Mouse (Mus musculus): ENCODE measurements at regions not wholly inside any gene's neighbourhood (a gene's known extent, or its start where the extent isn't known, plus 50 kb on each side); places are given as distances from the start of the nearest gene placed in this dataset.

DNA sequence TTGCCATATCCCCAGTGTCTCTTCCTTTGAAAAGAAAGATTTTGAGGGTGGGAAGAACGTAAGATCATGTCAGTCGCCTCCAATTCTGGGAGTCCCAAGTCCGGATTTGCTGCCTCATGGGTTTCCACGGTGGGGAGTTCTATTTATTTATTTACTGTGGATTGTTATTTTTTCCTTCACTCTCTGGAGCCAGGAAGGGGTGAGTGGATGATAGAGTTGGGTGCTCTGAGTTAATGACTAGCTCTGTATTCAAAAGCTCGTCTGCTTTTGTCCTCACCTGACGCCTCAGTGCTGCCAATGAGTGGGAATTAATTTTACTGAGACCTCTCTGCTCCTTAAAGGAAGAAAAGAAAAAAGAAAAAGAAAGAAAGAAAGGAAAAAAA, 551.8 kb upstream of the Btbd3 start:
- DNase-seq, result no peak

DNA sequence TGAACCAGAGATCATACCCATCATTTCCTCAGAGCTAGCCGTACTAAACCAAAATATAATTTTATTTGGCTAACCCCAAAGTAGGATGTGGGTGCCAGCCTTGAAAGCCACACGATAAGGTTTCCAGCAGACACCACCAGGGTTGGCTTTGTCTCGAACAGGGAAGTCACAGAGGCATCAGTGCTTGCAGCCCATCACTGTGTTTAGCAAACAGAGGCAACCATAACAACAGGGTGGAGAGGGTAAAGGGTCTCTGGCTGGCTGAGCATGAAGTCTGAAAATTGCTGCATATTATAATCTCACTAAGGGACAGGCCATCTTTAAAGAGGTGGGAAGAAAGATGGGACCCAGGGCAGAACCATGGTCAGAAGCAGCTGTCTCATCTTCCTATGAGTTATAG, 552.3 kb upstream of the Btbd3 start:
- no peak for DNase-seq

DNA sequence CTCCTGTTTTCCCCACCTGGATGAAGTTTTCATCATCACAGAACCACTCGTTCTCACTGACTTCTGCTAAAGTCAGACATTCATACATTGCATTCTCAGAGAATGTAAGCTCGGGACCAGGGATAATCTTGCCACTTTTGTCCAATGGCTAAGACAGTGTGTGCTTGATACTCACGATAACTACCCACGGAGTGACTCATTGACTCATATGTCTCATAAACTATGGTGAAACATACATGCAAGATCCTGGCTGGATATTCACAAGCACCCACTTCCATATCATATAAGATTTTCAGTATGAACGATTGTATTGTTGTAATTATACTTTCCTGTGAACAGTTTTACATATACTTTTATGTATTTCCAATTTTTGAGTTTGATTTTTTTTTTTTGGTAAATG, 560.5 kb upstream of the Btbd3 start:
- DNase-seq, result no peak

- no peak for DNase-seq
These were observed 562.3 kb upstream of the Btbd3 start for GRCm38 (mm10) chr2:137694020-137694419.

DNA sequence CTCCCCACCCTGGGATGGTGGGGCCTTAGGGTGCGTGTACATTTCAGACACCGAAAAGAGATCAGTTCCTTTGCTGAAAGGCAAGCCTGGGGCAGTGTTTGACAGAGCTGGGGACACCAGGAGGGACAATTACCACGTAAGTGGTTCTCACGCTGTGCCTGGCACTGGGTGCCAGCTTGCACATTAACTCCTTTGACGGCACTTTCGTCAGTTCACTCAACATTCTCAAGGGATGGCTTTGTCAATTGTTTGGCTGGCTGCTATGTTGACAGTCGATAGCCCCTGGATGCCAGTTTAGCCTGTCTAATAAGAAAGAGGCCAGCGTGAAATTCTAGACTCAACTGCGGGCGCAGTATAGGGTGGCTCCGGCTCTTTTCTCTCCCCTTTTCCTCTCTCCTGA, 569.2 kb upstream of the Btbd3 start:
- DNase-seq, result no peak

DNA sequence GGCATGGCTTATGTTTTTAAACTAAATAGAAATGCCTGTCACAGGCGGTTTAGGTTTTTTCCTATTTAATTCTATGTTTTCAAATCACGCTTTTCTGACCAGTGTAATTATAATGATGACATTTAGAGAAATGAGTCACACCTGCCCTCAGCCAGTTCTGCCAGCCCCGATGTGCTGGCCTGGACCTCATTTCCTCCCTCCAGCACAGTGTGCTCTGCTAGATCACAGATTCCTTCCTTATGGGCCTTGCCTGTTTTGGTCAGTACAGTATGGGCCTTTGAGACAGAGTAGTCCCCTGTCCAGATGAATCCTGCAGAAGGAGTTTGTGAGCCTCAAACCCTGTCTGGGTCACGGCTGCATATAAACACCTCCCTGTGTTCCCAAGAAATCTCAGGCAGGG, 569.6 kb upstream of the Btbd3 start:
- no peak for DNase-seq

- DNase-seq, result no peak
These were observed 565.3 kb upstream of the Jag1 start for GRCm38 (mm10) chr2:137681762-137682161.

GRCm38 (mm10) chr2:137663171-137663570, 546.7 kb upstream of the Jag1 start:
- DNase-seq, result no peak

DNA sequence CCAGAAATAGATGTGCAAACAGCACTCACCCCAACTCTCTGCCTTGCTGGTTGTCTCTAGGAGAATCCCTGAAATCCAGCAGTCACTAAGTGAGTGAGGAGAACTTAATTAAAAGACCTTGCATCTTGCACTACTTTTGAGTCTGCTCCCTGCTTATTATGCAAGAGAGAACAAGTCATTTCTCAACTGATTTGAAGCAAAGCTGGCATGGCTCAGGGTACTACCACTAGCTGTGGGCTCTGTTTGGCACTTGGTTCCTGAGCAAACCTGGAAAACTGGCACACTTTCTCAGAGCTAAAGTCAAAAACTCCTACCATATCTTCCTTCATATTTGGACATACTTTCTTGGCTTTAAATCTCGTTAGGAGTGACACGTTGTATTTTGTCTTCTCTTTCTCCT, 545.8 kb upstream of the Jag1 start:
- no peak for DNase-seq

GRCm38 (mm10) chr2:137660449-137660848, 544.0 kb upstream of the Jag1 start:
- no peak for DNase-seq

DNA sequence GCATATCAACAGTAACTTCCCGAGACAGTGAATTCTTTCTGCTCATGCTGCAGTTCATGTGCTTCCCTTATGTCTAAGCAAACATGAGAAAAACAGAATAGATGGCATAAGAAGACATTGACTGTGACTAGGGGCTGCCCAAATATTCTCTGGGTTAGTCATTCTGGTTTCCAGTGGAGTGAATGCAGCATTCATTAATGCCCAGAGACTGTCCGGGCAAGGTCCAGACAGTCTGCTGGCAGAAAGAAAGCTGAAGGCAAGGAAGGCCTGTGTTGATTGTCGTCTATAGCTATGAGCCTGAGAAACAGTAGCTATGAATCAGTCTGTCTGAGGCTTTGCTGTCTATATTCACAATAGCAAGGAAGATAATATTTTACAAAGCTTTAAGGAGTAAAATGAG, 537.9 kb upstream of the Jag1 start:
- no peak for DNase-seq

- DNase-seq, result no peak
These were observed 527.7 kb upstream of the Jag1 start for GRCm38 (mm10) chr2:137644160-137644559.

DNA sequence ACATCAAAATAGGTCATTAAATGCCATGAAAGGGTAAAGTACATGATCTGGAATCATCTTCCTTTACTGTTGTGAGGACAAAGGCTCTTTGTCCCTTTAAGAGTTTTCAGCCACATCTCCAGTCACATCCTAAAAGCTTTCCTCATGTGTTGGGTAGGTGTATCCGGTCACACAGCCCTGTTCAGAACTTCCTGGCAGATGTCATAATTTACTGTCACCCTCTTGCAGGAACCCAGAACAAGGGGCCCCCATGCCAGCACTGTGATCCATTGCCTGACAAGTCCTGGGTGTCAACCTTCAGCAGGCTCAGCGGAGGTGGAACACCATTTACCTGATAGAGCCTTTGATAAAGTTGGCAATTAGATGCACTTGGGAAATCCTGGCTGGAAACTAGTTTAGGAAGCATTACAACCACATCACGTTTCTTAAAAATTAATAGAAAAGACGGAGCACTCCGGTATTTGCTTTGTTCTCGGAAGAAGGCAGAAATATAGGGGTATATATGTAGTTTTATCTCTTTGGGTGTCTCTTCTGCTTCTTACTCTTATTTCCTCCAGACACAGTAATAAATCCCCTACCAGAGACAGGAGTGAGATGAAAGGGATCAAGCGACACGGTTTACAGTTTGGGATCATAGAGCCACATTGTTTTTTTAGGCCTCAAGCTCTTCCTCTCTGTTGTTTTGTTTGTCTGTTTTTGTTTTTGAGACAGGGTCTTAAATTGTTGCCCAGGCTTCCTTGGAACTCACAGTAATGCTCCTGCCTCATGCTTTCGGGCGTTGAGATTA, 527.0 kb upstream of the Jag1 start:
- DNase-seq, result no peak

DNA sequence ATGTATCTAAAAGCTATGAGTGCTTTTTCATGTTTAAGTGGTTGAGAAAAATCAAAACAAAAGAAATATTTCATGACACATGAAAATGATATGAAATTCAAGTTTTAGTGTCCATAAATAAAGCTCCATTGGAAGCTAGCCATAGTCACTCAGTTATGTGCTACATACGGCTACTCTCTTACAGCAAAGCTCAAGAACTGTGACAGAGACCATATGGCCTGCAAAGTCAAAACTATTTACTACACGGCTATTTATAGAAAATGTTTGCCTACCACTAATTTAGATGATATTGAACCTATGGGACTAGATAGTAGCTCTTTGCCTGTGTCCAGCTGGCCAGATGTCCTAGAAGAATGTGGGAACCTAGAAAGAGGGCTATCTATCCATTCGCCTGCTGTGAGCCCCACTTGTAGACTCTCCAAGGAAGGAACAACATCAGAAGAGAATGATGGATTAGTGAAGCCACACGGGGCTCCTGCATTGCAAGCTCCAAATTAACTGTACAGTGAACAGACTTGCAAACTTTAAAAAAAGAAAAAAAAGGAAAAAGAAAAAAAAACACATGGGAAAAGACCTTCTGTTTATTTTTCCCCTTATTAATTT, 518.7 kb upstream of the Jag1 start:
- no peak for DNase-seq

GRCm38 (mm10) chr2:137616637-137617036, 500.2 kb upstream of the Jag1 start:
- DNase-seq, result no peak

DNA sequence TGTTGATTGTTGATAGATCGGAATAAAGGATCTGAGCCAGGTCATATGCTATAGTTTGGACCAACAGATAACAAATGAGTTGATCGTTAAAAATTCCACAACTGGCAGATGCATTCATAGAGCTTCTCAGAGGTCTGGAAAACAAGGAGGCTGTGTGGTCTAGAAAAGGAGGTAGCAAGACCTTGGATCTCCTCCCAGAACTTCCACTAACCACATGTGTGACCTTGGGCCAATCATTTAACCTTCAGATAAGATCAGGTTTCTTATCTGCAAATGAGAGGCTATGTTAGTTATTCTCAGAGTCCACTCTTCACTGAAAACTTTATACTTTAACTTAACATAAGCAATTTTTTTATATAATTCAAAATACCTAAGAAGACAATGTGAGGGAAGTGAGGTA, 497.3 kb upstream of the Jag1 start:
- no peak for DNase-seq

DNA sequence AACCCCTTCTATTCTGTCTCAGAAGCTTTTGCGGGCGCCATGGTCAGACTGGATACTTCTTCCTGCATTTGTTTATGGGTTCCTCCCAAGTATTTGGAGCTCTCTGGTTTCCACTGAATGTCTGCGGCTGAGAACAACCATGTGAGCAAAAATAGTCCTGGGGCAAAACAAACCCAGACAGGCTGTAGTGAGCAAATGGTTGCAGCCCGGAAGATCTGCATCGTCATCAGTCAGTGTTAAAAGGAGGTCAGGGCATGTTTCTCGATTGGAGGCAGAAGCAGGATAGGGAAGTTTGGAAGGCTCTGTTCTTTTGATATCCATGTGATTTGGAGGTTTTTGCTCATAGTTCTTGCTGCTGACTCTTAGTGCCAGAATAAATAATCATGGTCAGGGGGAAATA, 492.1 kb upstream of the Jag1 start:
- no peak for DNase-seq

GRCm38 (mm10) chr2:137598136-137598535, 481.7 kb upstream of the Jag1 start:
- DNase-seq, result no peak

GRCm38 (mm10) chr2:137594509-137594908, 478.1 kb upstream of the Jag1 start:
- no peak for DNase-seq

DNA sequence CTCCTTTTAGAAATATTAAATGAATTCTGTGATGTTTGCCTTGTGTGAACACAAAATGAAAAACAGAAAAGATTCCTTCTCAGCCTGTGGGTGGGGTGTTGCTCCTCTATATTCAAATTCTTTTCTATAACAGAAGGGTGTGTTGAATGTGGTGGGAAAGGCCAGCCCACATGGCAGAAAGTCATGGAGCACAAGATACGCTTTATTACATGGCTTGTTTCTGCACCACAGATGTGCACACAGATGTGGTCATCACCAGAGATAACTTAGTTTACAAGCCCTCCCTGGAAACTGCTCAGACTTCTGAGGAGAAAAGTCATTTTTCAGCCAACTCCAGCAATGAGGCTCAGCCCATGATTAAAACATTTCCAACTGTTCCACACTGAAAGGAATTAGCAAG, 475.1 kb upstream of the Jag1 start:
- DNase-seq, result no peak

GRCm38 (mm10) chr2:137581491-137581890, 465.0 kb upstream of the Jag1 start:
- no peak for DNase-seq

DNA sequence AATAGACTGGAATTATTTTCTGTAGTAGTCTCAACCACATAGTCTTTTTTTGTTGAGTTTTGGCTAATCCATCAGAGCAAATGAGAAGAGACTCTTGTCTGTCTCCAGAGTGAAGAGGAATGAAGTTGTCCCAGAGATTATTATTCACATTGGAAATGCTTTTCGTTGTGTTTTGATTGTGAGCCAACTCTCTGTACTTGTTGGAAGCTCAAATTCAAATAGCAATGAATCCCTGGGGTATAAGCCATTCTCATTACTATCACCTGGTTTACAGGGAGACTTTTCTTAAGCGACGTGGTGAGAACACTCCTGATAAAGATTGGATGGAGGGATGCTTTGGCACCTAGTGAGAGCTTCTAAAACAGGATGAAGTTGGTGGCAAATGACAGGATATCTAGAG, 459.3 kb upstream of the Jag1 start:
- DNase-seq, result no peak

- DNase-seq, result no peak
These were observed 458.5 kb upstream of the Jag1 start for GRCm38 (mm10) chr2:137574845-137575449.

DNA sequence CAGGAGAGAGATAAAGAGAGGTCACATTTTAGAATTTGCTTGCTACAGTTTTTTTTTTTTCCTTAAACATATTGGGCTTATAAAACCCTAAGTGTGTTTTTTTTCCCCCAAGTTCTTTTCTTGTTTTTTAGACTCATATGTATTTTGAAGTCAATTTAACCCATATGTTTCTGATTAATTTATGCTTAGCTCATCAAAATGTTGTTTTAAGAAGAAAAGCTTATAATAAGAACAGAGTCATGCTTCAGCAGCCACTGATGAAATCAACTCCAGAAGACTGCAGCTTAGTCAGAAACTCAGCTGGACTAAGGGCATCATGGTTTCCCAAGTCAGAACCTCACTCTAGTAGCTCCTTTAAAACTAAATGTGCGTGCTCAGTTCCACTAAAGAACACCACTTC, 454.7 kb upstream of the Jag1 start:
- DNase-seq, result no peak

DNA sequence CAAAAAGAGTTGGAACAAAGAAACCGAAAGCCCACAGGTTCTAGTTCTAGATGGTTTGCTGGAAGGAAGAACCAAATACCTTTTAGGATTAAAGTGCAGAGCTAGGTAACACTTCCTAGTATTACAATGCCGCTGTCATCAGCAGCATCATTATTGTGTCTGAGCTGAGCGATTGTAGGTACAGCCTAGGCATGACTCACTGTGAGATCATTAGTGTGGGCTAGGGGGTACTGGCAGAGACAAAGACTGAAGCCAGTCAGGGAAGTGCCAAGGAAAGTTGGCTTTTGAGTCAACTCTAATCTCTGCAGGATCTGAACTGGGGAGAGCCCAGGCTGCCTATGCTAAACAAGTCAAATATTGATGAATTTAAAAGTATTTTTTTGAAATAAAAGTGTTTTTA, 450.2 kb upstream of the Jag1 start:
- no peak for DNase-seq
